Mouse (Mus musculus) ovary, postnatal 14 days (tissue): Measurements from ENCODE around the gene Pcolce.
"Not testable (repeated sequence)": the region's sequence is repeated elsewhere in the genome, so short reads cannot be mapped to it uniquely, and the experiment has no call there.

Experiments used
- DNase-seq: peaks from one replicate; pipeline ENCODE4 v3.0.0; 2022; ENCODE audit warnings: low spot score

Gene Pcolce

DNA sequence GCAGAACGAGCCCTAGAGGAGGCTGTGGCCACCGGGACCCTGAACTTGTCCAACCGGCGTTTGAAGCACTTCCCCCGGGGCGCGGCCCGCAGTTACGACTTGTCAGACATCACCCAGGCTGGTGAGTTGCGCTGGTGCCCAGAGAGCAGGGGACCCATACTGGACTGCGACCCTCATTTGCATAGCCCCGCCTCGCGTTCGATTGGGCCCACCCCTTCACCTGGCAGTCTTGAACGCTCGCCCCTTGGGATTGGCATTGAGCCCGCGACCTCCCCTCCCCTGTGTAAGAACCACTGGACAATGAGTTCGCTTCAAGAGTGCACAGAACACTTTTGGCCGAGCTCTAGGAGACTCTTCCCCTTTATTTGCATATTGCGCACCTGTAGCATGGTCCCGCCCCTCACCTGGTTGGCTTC is 15.7 kb upstream of the Pcolce start:
- DNase-seq, result no peak

DNA sequence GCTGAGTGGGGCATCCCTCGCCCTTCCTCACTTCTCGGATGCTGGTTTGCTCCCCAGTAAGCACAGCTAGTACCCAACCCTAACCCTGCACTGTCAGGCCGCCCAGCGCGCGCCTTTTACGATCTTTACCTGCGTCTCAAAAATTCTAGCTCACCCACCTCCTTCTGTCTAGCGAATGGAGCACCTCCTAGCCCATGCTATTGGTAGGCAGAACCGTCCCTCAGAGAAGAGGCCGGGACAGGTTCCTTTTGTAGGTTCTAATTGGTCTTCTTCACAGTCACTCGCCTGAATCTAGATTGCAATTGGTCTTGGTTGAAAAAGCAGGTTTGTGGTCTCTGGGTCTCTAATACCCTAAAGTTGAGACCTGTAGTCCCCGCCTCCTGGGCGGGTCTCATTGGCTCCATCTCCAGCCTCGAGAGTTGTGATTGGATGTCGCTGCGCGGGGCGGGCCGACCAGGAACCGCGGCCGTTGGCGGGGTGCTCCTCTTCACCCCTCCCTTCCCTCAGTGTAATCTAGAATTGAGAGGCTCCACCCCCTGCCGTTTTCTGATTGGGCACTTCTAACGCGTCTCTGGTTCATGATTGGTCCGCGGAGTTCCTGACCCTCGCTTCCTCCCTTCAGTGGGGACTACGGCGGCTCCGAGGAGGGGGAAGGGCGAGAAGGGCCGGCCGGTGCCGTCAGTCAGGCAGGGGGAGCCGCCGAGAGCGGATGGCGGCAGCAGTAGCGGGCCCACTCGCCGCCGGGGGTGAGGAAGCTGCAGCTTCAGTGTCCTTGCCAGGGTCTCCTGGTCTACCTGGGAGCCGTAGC is 15.1 kb upstream of the Pcolce start, which contains the start of the genes Fbxo24, Lrch4 and Gm20605:
TSS of gene Fbxo24 (minus strand) at position 505 of the 808 bp plus-strand sequence.
TSS of gene Lrch4 (plus strand) at position 624 of the 808 bp plus-strand sequence.
TSS of gene Gm20605 (plus strand) at position 678 of the 808 bp plus-strand sequence.
- peak; percentile 93 for DNase-seq

DNA sequence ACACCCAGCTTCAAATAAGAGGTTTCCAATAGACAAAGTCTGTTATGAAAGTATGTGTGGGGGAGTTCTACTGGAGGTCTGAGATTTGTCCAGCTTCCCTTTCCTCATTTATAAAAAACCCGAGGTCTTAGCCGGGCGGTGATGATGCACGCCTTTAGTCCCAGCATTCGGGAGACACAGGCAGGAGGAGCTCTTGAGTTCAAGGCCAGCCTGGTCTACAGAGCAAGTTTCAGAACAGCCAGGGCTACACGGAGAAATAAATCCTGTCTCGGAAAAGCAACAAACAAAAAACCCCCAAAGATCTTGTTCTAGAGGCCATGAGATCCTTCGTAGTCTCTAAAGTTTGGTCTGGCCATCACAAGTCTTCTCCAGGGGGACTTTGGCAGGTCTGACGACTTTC is 14.4 kb upstream of the Pcolce start:
- no peak for DNase-seq

DNA sequence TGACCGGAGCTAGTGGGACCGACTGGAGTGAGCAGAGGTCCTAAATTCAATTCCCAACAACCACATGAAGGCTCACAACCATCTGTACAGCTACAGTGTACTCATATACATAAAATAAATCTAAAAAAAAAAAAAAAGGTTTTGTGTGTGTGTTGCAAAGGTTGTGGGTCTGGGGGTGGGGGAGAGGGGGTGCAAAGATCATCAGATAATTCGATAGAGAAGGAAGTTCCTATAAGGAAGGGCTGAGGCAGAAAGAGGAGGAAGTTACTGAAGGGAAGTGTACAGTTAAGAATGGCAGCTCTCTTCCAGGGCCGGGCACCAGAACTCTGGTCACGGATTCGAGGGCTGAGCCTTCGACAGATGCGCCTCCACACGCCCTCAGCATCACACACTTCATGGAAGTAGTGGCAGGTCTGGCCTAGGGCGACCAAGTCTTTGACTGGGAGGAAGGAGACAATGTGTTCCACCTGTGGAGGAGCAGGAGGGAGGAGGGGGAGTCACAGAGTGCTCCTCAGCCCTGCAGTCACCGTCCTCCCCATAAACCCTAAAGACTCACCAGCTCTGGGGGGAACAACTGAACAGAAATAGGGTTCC is 10.4 kb upstream of the Pcolce start:
- no peak for DNase-seq

DNA sequence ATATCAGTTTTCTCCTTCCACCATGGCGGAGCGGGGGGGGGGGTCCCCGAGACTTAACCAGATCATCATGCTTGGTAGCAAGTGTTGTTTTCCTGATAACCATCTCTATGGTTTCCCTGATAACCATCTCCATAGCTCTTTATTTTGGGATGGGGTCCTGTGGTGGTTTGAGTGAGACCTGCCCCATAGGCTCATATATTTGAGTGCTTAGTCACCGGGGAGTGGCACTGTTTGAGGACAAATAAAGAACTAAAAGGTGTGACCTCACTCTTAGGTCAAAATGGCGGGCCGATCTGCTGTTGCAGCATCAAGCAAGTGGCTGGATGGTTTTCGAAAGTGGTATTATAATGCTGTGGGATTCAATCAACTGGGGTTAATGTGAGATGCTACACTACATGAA is 1.8 kb upstream of the Pcolce start:
- no peak for DNase-seq

DNA sequence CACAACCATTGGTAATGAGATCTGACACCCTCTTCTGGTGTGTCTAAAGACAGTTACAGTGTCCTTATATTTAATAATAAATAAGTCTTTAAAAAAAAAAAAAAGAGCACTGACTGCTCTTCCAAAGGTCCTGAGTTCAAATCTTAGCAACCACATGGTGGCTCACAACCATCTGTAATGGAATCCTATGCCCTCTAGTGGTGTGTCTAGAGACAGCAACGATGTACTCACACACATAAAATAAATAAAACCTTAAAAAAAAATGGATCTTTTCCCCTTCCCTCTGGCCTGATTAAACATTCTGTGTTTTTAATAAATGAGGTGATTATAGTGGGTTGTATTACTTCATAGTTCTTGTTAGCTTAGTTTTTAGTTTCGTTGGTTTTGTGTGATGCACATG is 1.3 kb upstream of the Pcolce start:
- DNase-seq, result not testable (repeated sequence)

GRCm38 (mm10) chr5:137613076-137613475 is 508 bp downstream of the Pcolce start:
- DNase-seq, result no peak

- DNase-seq, result no peak
These were observed 2.4 kb downstream of the Pcolce start for GRCm38 (mm10) chr5:137611245-137611602.

GRCm38 (mm10) chr5:137610548-137611244 is 2.9 kb downstream of the Pcolce start:
- no peak for DNase-seq

DNA sequence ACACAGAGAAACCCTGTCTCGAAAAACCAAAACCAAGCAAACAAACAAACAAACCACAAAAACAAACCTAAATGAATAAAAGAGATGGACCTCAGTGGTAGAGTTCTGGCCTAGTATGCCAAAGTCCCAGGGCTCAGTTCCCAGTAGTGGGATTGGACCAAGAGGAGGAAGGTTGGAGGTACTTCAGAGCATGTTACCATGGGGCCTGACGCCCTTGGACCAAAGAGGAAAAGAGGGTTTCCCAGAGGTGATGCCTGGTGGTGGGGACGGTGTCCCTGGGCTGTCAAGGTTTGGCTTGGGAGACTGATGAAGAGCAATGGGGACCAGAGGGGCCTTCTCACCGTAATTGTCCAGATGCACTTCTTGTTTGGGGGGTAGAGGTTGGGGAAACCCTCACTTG is 3.5 kb downstream of the Pcolce start:
- DNase-seq, result no peak

DNA sequence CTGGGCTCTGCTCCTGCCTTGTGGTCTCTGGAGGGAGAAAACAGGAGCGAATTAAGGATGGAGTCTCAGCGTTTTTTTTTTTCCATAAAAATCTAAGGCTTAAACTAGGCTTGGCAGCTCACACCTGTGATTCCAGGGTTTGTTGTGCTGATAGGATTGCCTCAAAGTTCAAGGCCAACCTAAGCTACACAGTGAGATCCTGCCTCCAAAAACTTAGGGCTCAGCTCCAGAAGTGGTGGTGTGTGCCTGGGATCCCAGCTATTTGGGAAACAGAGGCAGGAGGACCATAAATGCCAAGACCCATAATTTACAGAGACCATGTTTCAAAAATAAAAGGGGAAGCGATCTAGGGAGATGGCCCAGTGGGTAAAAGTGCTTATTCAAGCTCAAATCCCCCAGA is 4.3 kb downstream of the Pcolce start:
- no peak for DNase-seq

DNA sequence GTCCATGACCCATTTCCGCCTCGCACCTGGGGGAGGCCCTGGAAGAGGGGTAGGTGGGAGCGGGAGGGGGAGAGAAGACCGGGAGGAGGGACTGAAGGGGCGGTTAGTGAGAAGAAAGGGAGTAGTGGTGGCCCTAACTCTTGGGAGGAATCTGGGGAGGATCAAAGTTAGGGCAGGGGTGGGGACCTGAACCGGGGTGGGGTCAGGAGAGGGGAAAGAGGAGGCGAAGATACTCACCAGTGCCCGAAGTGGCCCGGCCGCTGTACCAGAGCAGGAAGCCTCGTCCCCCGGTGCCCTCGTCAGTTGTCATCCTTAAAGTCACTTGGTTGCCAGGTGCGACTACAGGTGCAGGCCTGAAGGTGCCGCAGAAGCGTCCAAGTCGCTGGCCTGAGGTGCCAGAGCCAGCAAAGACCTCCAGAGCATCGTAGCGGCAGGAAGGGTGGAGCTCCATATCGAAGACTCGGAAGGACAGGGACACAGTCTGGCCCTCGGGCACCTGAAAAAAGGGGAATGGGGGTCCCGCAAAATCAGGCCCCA is 4.9 kb downstream of the Pcolce start:
- DNase-seq, result no peak

DNA sequence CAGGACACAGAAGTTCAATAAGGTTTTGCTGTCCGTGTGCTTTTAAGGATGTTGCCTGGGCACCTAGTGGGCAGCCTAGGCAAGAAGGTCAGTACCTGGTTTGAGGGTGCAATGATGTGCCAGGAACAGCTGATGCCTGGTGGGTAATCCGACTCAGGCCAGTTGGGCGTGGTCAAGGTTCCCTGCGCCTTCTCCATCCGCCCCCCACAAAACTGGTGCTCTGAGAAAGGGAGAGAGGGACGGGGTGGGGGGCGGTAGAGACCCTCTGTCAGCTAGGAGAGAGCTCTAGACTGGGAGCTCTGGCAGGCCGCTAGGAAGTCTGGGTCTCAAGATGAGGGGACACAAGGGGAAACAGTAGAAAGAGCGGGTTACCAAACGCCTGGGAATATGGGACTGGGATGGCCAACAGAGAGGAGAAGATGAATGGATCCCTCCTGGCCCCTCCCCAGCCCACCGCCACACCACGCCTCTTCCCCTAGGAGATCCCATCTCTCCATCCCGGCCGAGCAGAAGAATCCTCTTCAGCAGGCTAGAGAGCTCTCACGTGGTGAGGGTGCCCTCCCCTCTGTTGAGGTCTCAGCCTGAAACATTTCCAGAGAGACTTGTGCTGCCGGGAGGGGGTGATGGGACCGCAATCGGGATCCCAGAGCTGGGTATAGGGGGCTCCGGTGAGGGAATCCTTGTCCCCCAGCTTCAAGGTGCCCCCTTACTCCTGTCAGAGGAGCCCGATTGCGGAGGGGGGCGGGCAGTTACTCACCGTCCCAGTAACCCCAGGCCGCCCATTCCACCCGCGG is 5.5 kb downstream of the Pcolce start:
- DNase-seq, result no peak

GRCm38 (mm10) chr5:137601365-137601729 is 12.2 kb downstream of the Pcolce start:
- no peak for DNase-seq

DNA sequence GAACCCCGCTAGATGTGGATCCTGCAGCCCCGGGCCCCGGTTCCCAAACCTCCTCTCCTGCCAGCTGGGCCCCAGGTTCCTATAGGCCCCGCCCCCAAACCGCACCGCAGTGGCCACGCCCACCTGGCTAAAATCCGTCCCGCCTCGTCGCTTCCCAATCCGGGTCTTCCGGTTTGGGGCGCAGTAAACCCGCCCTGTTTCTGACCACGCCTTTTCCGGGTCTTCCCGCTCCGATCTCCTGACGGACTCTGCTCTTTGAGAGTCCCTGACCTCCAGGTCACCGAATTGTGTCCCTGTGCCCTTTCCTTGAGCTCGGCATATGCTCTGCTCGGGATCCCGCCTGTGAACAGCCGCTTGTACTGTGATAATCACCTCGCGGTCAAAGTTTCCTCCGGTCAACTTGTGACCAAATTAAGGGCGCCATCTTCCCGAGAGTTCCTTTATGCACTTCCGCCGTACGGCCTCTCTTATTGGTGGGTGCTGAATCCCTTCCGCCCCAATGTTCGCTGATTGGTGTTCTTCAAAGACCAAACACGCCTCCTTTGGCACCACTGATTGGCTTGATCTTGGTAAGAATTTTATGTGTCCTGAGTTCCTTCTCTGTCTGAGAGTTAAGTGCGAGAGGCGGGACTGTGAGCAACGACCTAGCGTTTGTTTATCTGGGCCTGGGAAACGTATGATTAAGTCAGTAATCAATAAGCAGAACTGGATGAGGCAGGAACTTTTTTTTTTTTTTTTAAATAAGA is 12.8 kb downstream of the Pcolce start, which contains the start of gene Mospd3:
TSS of gene Mospd3 (minus strand) at position 440 of the 746 bp plus-strand sequence.
- DNase-seq, result peak; percentile 95

DNA sequence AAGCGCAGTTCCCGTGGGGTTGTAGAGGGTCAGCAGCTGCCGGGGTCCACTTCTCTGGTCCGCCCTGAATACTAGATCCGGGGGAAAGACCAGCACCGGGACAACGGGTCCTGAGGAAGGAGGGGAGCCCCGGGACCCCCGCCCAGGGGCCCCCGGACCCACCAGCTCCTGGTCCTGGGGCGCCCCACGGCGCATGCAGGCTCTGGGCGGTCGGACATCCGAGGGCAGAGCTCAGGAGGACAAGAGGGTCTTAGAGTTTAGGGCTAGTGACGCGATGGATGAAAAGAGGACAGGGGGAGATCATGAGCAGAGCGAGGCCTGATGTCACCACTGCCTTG is 13.3 kb downstream of the Pcolce start:
- DNase-seq, result no peak

DNA sequence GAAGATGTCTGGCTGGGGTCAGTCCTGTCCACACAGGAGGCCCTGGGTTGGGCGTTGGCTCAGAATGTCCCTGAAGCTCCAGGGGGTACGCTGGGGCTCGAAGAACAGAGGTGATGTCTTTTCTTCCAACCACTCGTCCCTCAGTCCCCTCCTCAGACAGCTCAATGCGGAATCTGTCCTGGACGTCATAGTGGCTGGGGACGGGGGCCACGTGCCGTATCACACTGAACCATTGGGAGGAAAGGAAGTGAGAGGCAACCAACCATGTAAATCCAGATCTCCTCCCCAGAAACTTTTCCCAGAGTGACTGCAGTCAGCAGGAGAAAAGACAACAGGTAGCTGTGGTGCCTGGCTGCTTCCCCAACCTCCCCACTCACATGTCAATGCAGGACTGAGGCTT is 14.0 kb downstream of the Pcolce start:
- DNase-seq, result no peak

GRCm38 (mm10) chr5:137598100-137598826 is 15.3 kb downstream of the Pcolce start:
- DNase-seq, result no peak

DNA sequence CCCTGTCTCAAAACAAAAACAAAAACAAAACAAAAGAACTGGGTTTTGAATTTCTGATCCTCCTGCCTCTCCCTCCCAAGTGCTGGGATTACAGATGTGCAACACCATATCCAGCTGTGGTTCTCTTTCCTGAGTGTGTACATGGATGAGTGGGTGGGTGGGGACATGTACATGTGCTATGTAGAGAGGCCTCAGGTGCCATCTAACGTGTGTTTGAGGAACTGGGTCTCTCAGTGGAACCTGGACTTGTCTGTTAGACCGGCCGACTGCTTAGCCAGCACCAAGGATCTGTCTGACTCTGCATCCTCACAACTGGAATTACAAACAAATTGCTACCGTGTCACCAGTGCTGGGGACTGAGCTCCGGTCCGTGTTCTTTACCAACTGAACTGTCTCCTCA is 16.0 kb downstream of the Pcolce start:
- no peak for DNase-seq

DNA sequence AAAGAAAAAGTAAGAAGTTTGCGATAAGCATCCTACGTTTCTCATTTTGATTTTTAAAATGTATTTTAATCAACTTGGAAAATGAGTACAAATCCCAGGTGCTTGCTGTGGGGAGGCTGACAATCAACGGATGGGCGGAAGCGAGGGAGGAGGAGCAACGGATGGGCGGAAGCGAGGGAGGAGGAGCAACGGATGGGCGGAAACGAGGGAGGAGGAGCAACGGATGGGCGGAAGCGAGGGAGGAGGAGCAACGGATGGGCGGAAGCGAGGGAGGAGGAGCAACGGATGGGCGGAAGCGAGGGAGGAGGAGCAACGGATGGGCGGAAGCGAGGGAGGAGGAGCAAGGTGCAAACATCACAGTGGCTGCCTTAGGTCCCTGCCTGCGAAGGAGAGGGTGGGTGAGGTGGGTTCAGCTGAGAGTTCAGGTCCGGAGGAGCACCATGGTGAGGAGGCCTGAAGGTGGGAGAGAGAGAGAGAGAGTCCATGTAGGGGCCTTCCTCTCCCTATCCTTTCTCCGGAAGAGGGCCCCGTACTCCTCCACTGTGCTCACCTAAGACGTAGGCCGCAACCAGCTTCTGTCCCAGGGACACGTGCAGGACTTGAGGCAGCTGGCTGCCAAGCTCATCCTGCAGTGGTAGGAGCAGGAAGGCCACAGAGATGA is 16.9 kb downstream of the Pcolce start:
- DNase-seq, result no peak
